Mouse (Mus musculus): Measurements from ENCODE around the gene Olfr646. TPM values are rescaled to one million over a fixed set of nuclear protein-coding genes. Genes with fewer than 3 reads are reported as not detected.

The Olfr646 gene
- polyA plus RNA-seq, 1 experiment from 2014 or later, result not detected

Other genes starting within 250 kb of the Olfr646 start
- gene Olfr66, start 218.6 kb upstream of the Olfr646 start, polyA plus RNA-seq (2015; fragmentation: Nextera tagmentation; extraction: Ambion mirVana), result not detected in 2 replicates
- not detected in 2 replicates for gene Olfr64, start 210.4 kb upstream of the Olfr646 start, polyA plus RNA-seq (2015; fragmentation: Nextera tagmentation; extraction: Ambion mirVana)
- not detected in 2 replicates for gene Olfr65, start 201.4 kb upstream of the Olfr646 start, polyA plus RNA-seq (2015; fragmentation: Nextera tagmentation; extraction: Ambion mirVana)
- not detected in 2 replicates for gene Olfr631, start 176.0 kb upstream of the Olfr646 start, polyA plus RNA-seq (2015; fragmentation: Nextera tagmentation; extraction: Ambion mirVana)
- gene Olfr632, start 170.5 kb upstream of the Olfr646 start, polyA plus RNA-seq (2015; fragmentation: Nextera tagmentation; extraction: Ambion mirVana), result not detected in 2 replicates
- gene Olfr633, start 160.4 kb upstream of the Olfr646 start, polyA plus RNA-seq (2015; fragmentation: Nextera tagmentation; extraction: Ambion mirVana), result not detected in 2 replicates
- gene Olfr635, start 133.7 kb upstream of the Olfr646 start, polyA plus RNA-seq (2015; fragmentation: Nextera tagmentation; extraction: Ambion mirVana), result 0.01 and 0.03 TPM in 2 replicates
- not detected in 2 replicates for gene Olfr638, start 106.1 kb upstream of the Olfr646 start, polyA plus RNA-seq (2015; fragmentation: Nextera tagmentation; extraction: Ambion mirVana)
- 0.04 TPM in 1 of 2 replicates, not detected in the other for gene Olfr639, start 87.6 kb upstream of the Olfr646 start, polyA plus RNA-seq (2015; fragmentation: Nextera tagmentation; extraction: Ambion mirVana)
- not detected in 2 replicates for gene Olfr640, start 79.3 kb upstream of the Olfr646 start, polyA plus RNA-seq (2015; fragmentation: Nextera tagmentation; extraction: Ambion mirVana)
- gene Olfr641, start 69.4 kb upstream of the Olfr646 start, polyA plus RNA-seq (2015; fragmentation: Nextera tagmentation; extraction: Ambion mirVana), result not detected in 2 replicates
- not detected in 2 replicates for gene Olfr642, start 52.2 kb upstream of the Olfr646 start, polyA plus RNA-seq (2015; fragmentation: Nextera tagmentation; extraction: Ambion mirVana)
- gene 4930516K23Rik, start 43.4 kb upstream of the Olfr646 start, polyA plus RNA-seq (2015; fragmentation: Nextera tagmentation; extraction: Ambion mirVana), result not detected in 2 replicates
- gene Olfr644, start 33.0 kb upstream of the Olfr646 start, polyA plus RNA-seq (2015; fragmentation: Nextera tagmentation; extraction: Ambion mirVana), result not detected in 2 replicates
- not detected in 2 replicates for gene Olfr645, start 19.4 kb upstream of the Olfr646 start, polyA plus RNA-seq (2015; fragmentation: Nextera tagmentation; extraction: Ambion mirVana)
- not detected in 2 replicates for gene Ubqln5, start 25.0 kb downstream of the Olfr646 start, polyA plus RNA-seq (2015; fragmentation: Nextera tagmentation; extraction: Ambion mirVana)
- not detected in 2 replicates for gene Olfr643, start 32.5 kb downstream of the Olfr646 start, polyA plus RNA-seq (2015; fragmentation: Nextera tagmentation; extraction: Ambion mirVana)
- not detected in 2 replicates for gene Ubqln3, start 38.4 kb downstream of the Olfr646 start, polyA plus RNA-seq (2015; fragmentation: Nextera tagmentation; extraction: Ambion mirVana)
- not detected in 2 replicates for gene Ubqlnl, start 45.7 kb downstream of the Olfr646 start, polyA plus RNA-seq (2015; fragmentation: Nextera tagmentation; extraction: Ambion mirVana)
- gene Olfm5, start 60.0 kb downstream of the Olfr646 start, polyA plus RNA-seq (2015; fragmentation: Nextera tagmentation; extraction: Ambion mirVana), result not detected in 2 replicates
- gene Olfr648, start 78.5 kb downstream of the Olfr646 start, polyA plus RNA-seq (2015; fragmentation: Nextera tagmentation; extraction: Ambion mirVana), result 0.38 and 0.56 TPM in 2 replicates
- gene Olfr649, start 91.1 kb downstream of the Olfr646 start, polyA plus RNA-seq (2015; fragmentation: Nextera tagmentation; extraction: Ambion mirVana), result not detected in 2 replicates
- gene Trim6, start 113.9 kb downstream of the Olfr646 start, polyA plus RNA-seq (2015; fragmentation: Nextera tagmentation; extraction: Ambion mirVana), result 0.24 and 0.31 TPM in 2 replicates
- gene Trim34a, start 139.6 kb downstream of the Olfr646 start, polyA plus RNA-seq (2015; fragmentation: Nextera tagmentation; extraction: Ambion mirVana), result 0.94 and 1.2 TPM in 2 replicates
- 0.15 and 0.30 TPM in 2 replicates for gene Trim5, start 183.2 kb downstream of the Olfr646 start, polyA plus RNA-seq (2015; fragmentation: Nextera tagmentation; extraction: Ambion mirVana)
- gene Trim12a, start 210.6 kb downstream of the Olfr646 start, polyA plus RNA-seq (2015; fragmentation: Nextera tagmentation; extraction: Ambion mirVana), result 1.3 and 2.1 TPM in 2 replicates
- gene Trim34b, start 224.6 kb downstream of the Olfr646 start, polyA plus RNA-seq (2015; fragmentation: Nextera tagmentation; extraction: Ambion mirVana), result not detected in 2 replicates
- 1.5 and 2.0 TPM in 2 replicates for gene Trim12c, start 248.5 kb downstream of the Olfr646 start, polyA plus RNA-seq (2015; fragmentation: Nextera tagmentation; extraction: Ambion mirVana)